Mouse (Mus musculus): Measurements from ENCODE around the gene Padi3. TPM values are rescaled to one million over a fixed set of nuclear protein-coding genes. Genes with fewer than 3 reads are reported as not detected.

The Padi3 gene
- polyA plus RNA-seq (2012; rRNA removed): 0.08 TPM in 1 of 2 replicates, not detected in the other

GRCm38 (mm10) chr4:140810458-140811260 lies at the start of gene Padi3:
Padi3 (minus strand) TSS chr4:140810648.

DNA sequence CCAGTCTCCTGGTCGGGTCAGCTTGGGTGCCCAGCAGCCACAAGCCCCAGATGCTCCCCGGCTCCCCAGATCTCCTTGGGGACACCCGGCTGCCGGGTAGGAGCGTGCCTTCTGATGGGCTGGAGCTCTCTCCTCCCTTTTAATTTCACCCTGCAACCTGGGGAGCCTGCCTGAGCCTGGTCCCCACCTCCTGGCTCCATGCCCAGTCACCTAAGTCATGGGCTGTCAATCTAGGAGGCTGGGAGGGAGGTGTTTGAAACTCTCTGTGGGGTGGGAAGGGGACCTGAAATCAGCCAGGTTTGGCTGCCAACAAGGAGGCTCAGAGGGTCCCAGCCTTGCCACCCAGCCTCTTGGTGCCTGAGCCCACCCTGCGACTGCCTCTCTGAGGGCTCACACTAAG lies 35.2 kb upstream of the Padi3 start, which contains the start of gene Padi1:
Gene Padi1, minus strand, starts transcription at position 113 of the 400 bp plus-strand sequence.

GRCm38 (mm10) chr4:140774025-140774800 lies 36.2 kb downstream of the Padi3 start, which contains the start of gene Padi4:
Padi4 (minus strand) TSS chr4:140774236.

DNA sequence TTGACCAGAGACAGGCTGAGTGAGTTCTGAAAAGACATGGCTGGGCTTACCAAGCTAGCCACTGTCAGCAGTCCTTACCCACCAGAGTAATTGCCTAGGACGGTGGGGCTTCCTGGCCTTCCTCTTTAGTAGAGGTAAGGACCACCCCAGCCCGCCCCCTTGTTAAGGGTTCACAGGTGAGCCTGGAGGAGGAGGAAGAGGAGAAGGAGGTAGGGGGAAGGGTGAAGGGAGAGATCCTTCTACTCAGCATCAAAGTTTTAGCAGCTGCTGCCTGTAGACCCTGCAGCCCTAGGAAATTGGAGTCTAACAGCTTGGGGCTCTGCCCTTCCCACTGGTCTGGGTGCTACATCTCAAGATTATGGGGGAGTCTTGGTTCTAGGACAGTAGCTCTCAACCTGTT lies 67.9 kb downstream of the Padi3 start, which contains the start of gene Padi6:
Gene Padi6, minus strand, starts transcription at position 101 of the 400 bp plus-strand sequence.

Other genes with a start within 250 kb of the Padi3 start
- 35.0 and 39.1 TPM in 2 replicates for gene Arhgef10l, start 144.6 kb downstream of the Padi3 start, polyA plus RNA-seq (2012; rRNA removed)
- 98.9 and 110 TPM in 2 replicates for gene Rcc2, start 110.1 kb downstream of the Padi3 start, polyA plus RNA-seq (2012; rRNA removed)
- 0.05 TPM in 1 of 2 replicates, not detected in the other for gene Padi6, start 68.0 kb downstream of the Padi3 start, polyA plus RNA-seq (2012; rRNA removed)
- 0.11 and 0.12 TPM in 2 replicates for gene Padi4, start 36.4 kb downstream of the Padi3 start, polyA plus RNA-seq (2012; rRNA removed)
- gene Padi1, start 35.1 kb upstream of the Padi3 start, polyA plus RNA-seq (2012; rRNA removed): 0.07 and 0.10 TPM in 2 replicates
- gene Padi2, start 95.7 kb upstream of the Padi3 start, polyA plus RNA-seq (2012; rRNA removed): 0.36 and 1.0 TPM in 2 replicates
- gene Sdhb, start 150.6 kb upstream of the Padi3 start, polyA plus RNA-seq (2012; rRNA removed): 229 and 247 TPM in 2 replicates
- gene Atp13a2, start 176.2 kb upstream of the Padi3 start, polyA plus RNA-seq (2012; rRNA removed): 189 and 190 TPM in 2 replicates
- 234 and 286 TPM in 2 replicates for gene Mfap2, start 199.8 kb upstream of the Padi3 start, polyA plus RNA-seq (2012; rRNA removed)
- 37.7 and 38.0 TPM in 2 replicates for gene Crocc, start 249.9 kb upstream of the Padi3 start, polyA plus RNA-seq (2012; rRNA removed)